Comparison of ENCODE assay signal across 25 mouse cellular contexts in genomic region chr17:10098199-10098598, GRCm38 (mm10).
DNase-seq lines count a peak whose midpoint lies in the region; ATAC-seq and TF ChIP-seq lines count a peak whose summit lies in the region.
"Had no signal": no experiment of that assay in that cellular context is flagged by ENCODE, and none has a peak within 500 bp of the region (broad histone marks: within the 10 kb centered on the region; RNA-seq: fewer than 3 reads in every experiment).

No protein-coding gene starts in this region.

- no peak for ATAC-seq in forebrain, postnatal 0 days
- no peak for ATAC-seq in forebrain, embryonic 14.5 days
- ATAC-seq in Patski: peak; percentile 44
- ATAC-seq: hindbrain, postnatal 0 days; inflammation-experienced regulatory T-cells, adult 6 months; intestine, embryonic 16.5 days had no signal

- H3K36me3 ChIP-seq in forebrain, postnatal 0 days (ENCODE audit: insufficient read depth): no peaks in the 10 kb centered on the region
- no peaks in the 10 kb centered on the region for H3K36me3 ChIP-seq in forebrain, embryonic 14.5 days (ENCODE audit: control insufficient read depth, insufficient read depth, low read length)
- no peaks in the 10 kb centered on the region for H3K36me3 ChIP-seq in myocyte (ENCODE audit: control insufficient read depth, insufficient read depth)
- H3K36me3 ChIP-seq: embryonic facial prominence, embryonic 13.5 days; forebrain, embryonic 10.5 days; heart, embryonic 10.5 days; heart, embryonic 13.5 days had no signal

- H3K4me1 ChIP-seq in forebrain, postnatal 0 days (ENCODE audit: insufficient read depth): peaks cover 16% of the 10 kb centered on the region
- peaks cover 3% of the 10 kb centered on the region; the same call in 1 of the 2 replicates for H3K4me1 ChIP-seq in forebrain, embryonic 14.5 days (ENCODE audit: control insufficient read depth, insufficient read depth, low read length)
- H3K4me1 ChIP-seq: forebrain, embryonic 10.5 days had no signal

- intact Hi-C loops in left cerebral cortex, adult 2 months (cut with DNase I): loop anchor here (10.0 kb wide), 1 partner anchor 333 kb away; no protein-coding TSS in a partner anchor
- intact Hi-C loops in left cerebral cortex, postnatal 10 days (cut with DNase I): no loop called here

- POLR2A ChIA-PET in Patski (lab: Charles Lee): no interaction called here

- H3K27me3 ChIP-seq in forebrain, postnatal 0 days (ENCODE audit: insufficient read depth, low read length): no peaks in the 10 kb centered on the region
- no peaks in the 10 kb centered on the region for H3K27me3 ChIP-seq in forebrain, embryonic 14.5 days (replicated peaks; ENCODE audit: control insufficient read depth, insufficient read depth, low read length)
- no peaks in the 10 kb centered on the region for H3K27me3 ChIP-seq in Patski
- no peaks in the 10 kb centered on the region for H3K27me3 ChIP-seq in myocyte (ENCODE audit: control insufficient read depth, insufficient read depth, insufficient read length)
- H3K27me3 ChIP-seq: heart, embryonic 13.5 days had no signal

- H3ac ChIP-seq in myocyte (ENCODE audit: control insufficient read depth, insufficient read length): no peak overlapping the region

- no peaks in the 10 kb centered on the region for H3K9me3 ChIP-seq in forebrain, postnatal 0 days (ENCODE audit: low read length)
- no peaks in the 10 kb centered on the region for H3K9me3 ChIP-seq in forebrain, embryonic 14.5 days (replicated peaks; ENCODE audit: control insufficient read depth, low read length)
- H3K9me3 ChIP-seq: embryonic facial prominence, embryonic 13.5 days; forebrain, embryonic 10.5 days; heart, embryonic 10.5 days; heart, embryonic 13.5 days had no signal

- peak overlapping the region; percentile 48 for H3K27ac ChIP-seq in forebrain, postnatal 0 days (ENCODE audit: low read depth, low read length)
- H3K27ac ChIP-seq in forebrain, embryonic 14.5 days (ENCODE audit: low read depth, low read length): no peak overlapping the region; the same call in 1 of the 2 replicates
- peak overlapping the region; percentile 11; the same call in 1 of the 2 replicates for H3K27ac ChIP-seq in left cerebral cortex, adult 2 months
- H3K27ac ChIP-seq: embryonic facial prominence, embryonic 13.5 days; forebrain, embryonic 10.5 days; heart, adult 2 months; heart, embryonic 10.5 days; heart, embryonic 13.5 days; hindbrain, embryonic 14.5 days; hindbrain, postnatal 0 days had no signal

- WGBS in forebrain, postnatal 0 days: 58% methylated on average over 4 of the region's 4 CpGs
- WGBS in forebrain, embryonic 14.5 days: 70% methylated on average over 4 of the region's 4 CpGs

- TF ChIP-seq POLR2A in myocyte (IDR thresholded peaks at IDR 0.05; ENCODE audit: insufficient read length, low read depth): no peak

- H3K4me2 ChIP-seq in forebrain, postnatal 0 days (ENCODE audit: low read depth): no peak overlapping the region
- H3K4me2 ChIP-seq in forebrain, embryonic 14.5 days (ENCODE audit: low read length): no peak overlapping the region
- peak overlapping the region; percentile 36 for H3K4me2 ChIP-seq in myocyte (ENCODE audit: low read depth)
- H3K4me2 ChIP-seq: embryonic facial prominence, embryonic 13.5 days; heart, embryonic 13.5 days; hindbrain, embryonic 14.5 days had no signal

- H3K9ac ChIP-seq in forebrain, postnatal 0 days: no peak overlapping the region
- no peak overlapping the region for H3K9ac ChIP-seq in forebrain, embryonic 14.5 days (ENCODE audit: low read length)
- H3K9ac ChIP-seq: embryonic facial prominence, embryonic 13.5 days; heart, embryonic 13.5 days; hindbrain, embryonic 14.5 days had no signal

- H3K4me3 ChIP-seq in forebrain, postnatal 0 days (ENCODE audit: low read depth, low read length): no peak overlapping the region
- no peak overlapping the region for H3K4me3 ChIP-seq in forebrain, embryonic 14.5 days (ENCODE audit: low read depth, low read length)
- H3K4me3 ChIP-seq in left cerebral cortex, adult 2 months: no peak overlapping the region
- no peak overlapping the region for H3K4me3 ChIP-seq in myocyte
- H3K4me3 ChIP-seq: embryonic facial prominence, embryonic 13.5 days; forebrain, embryonic 10.5 days; heart, adult 2 months; heart, embryonic 10.5 days; heart, embryonic 13.5 days had no signal

- CTCF ChIA-PET in Patski (lab: Charles Lee): no interaction called here

- H3K79me2 ChIP-seq in myocyte (ENCODE audit: control insufficient read depth, insufficient read depth): no peaks in the 10 kb centered on the region

- in situ Hi-C loops in Patski (cut with MboI; ENCODE audit: low pct_unique_long_range_greater_than_20kb): no loop called here

- DNase-seq in forebrain, postnatal 0 days: no peak
- DNase-seq in forebrain, embryonic 14.5 days (ENCODE audit: low spot score): no peak
- DNase-seq in left cerebral cortex, adult 2 months (ENCODE audit: extremely low spot score in 1 of 2, low spot score in 2 of 2): no peak
- DNase-seq in left cerebral cortex, postnatal 10 days (ENCODE audit: extremely low spot score in 1 of 2, low spot score in 2 of 2): no peak
- DNase-seq in Patski (ENCODE audit: low read depth, low spot score): no peak
- no peak for DNase-seq in kidney, postnatal 10 days
- DNase-seq: adrenal gland, postnatal 10 days; adrenal gland, postnatal 36 days; cerebellum, adult 11 months; cerebellum, adult 2 months; cerebellum, adult 9-11 months; cerebellum, postnatal 25 days; gastrocnemius, postnatal 36 days; heart, adult 2 months; heart, postnatal 14 days; heart, postnatal 4 days had no signal

- TF ChIP-seq CTCF in forebrain, postnatal 0 days (IDR thresholded peaks at IDR 0.05; ENCODE audit: low read depth): no peak
- no peak for TF ChIP-seq CTCF in left cerebral cortex, adult 2 months (IDR thresholded peaks at IDR 0.05)
- TF ChIP-seq CTCF in Patski (IDR thresholded peaks at IDR 0.05): no peak

TF ChIP-seq in myocyte, 11 proteins besides CTCF, POLR2A, EP300 and RAD21:
- peak in 2 of 3 experiments; percentile 37 to 60 for TF ChIP-seq MYOD1 (IDR thresholded peaks at IDR 0.05; ENCODE audit: control insufficient read depth in 1 of 3, insufficient read length in 2 of 3, low read depth in 2 of 3)
- no peak for TF ChIP-seq REST (IDR thresholded peaks at IDR 0.05; ENCODE audit: insufficient read depth, insufficient read length)
- TF ChIP-seq MAX (IDR thresholded peaks at IDR 0.05; ENCODE audit: low read depth): no peak
- no peak for TF ChIP-seq TCF12 (IDR thresholded peaks at IDR 0.05; ENCODE audit: insufficient read depth, poor library complexity, severe bottlenecking)
- TF ChIP-seq SRF (IDR thresholded peaks at IDR 0.05; ENCODE audit: control insufficient read depth, insufficient read length, low read depth): no peak
- TF ChIP-seq USF1 (IDR thresholded peaks at IDR 0.05; ENCODE audit: low read depth): no peak
- no peak for TF ChIP-seq TCF3 (IDR thresholded peaks at IDR 0.05; ENCODE audit: insufficient read length, low read depth)
